Mouse (Mus musculus) embryonic fibroblast, embryonic 13.5 days (primary cell): ENCODE measurements around the gene Gm9913.

Source experiments
- CTCF ChIP-seq: IDR thresholded peaks from 2 replicates; pipeline ENCODE4 v1.5.1; 2011; ENCODE audit warnings: mild to moderate bottlenecking, control low read depth, low read length, moderate library complexity, borderline replicate concordance; ENCODE audit not compliant: insufficient read depth
- POLR2A ChIP-seq: IDR thresholded peaks from 2 replicates; pipeline ENCODE4 v1.6.1; 2011; ENCODE audit warnings: low read depth, mild to moderate bottlenecking, control low read depth, low read length, moderate library complexity

DNA sequence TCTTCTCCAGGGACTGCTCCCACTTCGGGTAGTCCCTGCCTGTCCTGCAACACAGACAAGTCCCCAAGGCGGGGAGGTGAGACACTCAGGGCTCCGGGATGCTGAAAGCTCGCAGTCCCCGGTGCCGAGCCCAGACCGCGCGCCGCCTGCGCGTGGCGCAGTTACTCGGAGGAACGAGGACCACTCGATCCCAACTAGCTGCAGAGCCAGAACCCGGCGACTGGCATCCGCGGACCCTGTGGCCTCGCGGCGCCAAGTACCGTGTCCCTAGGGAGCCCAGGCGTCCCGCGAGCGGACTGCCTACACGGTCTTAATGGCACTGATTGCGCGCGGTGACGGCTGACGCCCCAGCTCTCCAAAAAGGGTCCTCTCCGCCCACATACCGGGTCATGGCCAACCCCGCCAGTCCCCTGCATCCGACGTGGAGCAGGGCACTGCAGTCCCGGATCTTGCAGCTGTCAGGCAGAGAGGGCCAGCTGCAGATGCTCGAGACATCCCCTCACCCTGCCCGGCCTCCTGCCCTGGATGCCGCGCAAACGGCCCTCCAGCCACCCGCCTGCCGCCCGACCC lies 942 bp downstream of the Gm9913 start:
- TF ChIP-seq POLR2A (no peak), CTCF (peak; percentile 18; the same call in 1 of the 2 replicates)
